In the genomic region with DNA sequence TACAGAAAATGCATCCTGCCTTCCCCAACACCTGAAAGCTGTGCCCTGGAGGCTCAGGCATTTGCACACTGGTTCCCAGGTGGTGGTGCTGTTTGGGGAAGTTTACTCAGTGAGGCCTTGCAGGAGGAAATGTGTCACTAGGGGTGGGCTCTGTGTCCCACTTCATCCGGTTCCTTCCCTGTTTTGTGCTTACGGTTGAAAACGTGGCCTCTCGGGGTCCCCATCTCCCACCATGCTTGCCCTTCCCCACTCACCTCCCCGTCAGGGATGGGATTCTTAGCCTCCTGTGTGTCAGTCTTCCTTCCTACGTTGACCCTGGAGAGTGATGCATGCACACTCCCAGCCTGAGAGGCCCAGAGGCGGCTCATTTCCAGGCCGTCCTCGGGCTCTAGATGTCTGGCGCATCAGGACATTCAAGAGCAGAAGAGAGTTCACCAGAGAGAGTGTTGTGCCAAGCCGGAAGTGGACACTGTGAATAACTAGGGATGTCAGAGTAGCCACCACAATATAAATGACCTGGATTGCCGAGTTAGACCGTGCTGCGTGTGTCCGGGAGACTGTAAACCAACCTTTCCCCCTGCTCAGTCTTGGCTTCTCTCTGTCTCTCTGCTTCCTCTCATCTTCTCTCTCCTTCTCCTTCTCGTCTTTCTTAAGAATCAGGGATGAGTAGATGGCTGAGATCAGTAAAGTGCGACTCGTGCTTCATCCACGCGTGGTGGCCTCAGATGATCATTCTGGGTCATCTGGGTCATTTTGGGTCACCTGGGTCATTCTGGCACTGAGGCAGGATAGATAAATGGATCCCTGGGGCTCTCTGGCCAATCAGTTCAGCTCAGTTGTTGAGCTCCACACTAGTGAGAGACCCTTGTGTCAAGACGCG, we compare ENCODE assay signal across 8 mouse cellular contexts. TPM values are rescaled to one million over a fixed set of nuclear protein-coding genes. Genes with fewer than 3 reads are reported as not detected.
DNase-seq lines count a peak whose midpoint lies in the region; ATAC-seq lines count a peak whose summit lies in the region.

No protein-coding gene starts in this region.

- no peaks in the 10 kb centered on the region for H3K27me3 ChIP-seq in hindbrain, embryonic 12.5 days
- H3K27me3 ChIP-seq in neural tube, embryonic 12.5 days (replicated peaks) = no peaks in the 10 kb centered on the region
- H3K27me3 ChIP-seq in kidney, embryonic 14.5 days (ENCODE audit: control insufficient read depth, insufficient read depth, low read length) = no peaks in the 10 kb centered on the region

- H3K27ac ChIP-seq in hindbrain, embryonic 12.5 days = 0 out of 2 replicates have a peak overlapping the region, but pooled peaks have one; percentile 40
- no peak overlapping the region for H3K27ac ChIP-seq in neural tube, embryonic 12.5 days
- H3K27ac ChIP-seq in kidney, embryonic 14.5 days (ENCODE audit: low read depth, low read length) = no peak overlapping the region

- 0 out of 2 replicates have a peak overlapping the region, but pooled peaks have one; percentile 9 for H3K9ac ChIP-seq in hindbrain, embryonic 12.5 days
- no peak overlapping the region for H3K9ac ChIP-seq in neural tube, embryonic 12.5 days
- no peak overlapping the region for H3K9ac ChIP-seq in kidney, embryonic 14.5 days (ENCODE audit: low read depth, low read length)

- peak overlapping the region; percentile 22 for H3K4me2 ChIP-seq in hindbrain, embryonic 12.5 days (replicated peaks)
- peak overlapping the region; percentile 90 for H3K4me2 ChIP-seq in neural tube, embryonic 12.5 days (replicated peaks)
- no peak overlapping the region; the same call in 1 of the 2 replicates for H3K4me2 ChIP-seq in kidney, embryonic 14.5 days (replicated peaks; ENCODE audit: low read depth, low read length)

- peak; percentile 68 for DNase-seq in heart, adult 18-20 months
- no peak for DNase-seq in heart, adult 8-10 months (ENCODE audit: low spot score)
- DNase-seq in R1 (ENCODE audit: low read depth, low spot score) = peak; percentile 81
- DNase-seq in adrenal gland, postnatal 25 days = no peak
- DNase-seq in T-cell, adult 2 months (ENCODE audit: low spot score) = no peak

- no peak overlapping the region for H3K4me3 ChIP-seq in hindbrain, embryonic 12.5 days
- H3K4me3 ChIP-seq in neural tube, embryonic 12.5 days = no peak overlapping the region
- no peak overlapping the region for H3K4me3 ChIP-seq in kidney, embryonic 14.5 days (ENCODE audit: low read length)

- 67% methylated on average over 22 of the region's 22 CpGs for WGBS in hindbrain, embryonic 12.5 days
- 69% methylated on average over 22 of the region's 22 CpGs for WGBS in neural tube, embryonic 12.5 days
- WGBS in kidney, embryonic 14.5 days = 83% methylated on average over 22 of the region's 22 CpGs

- no peaks in the 10 kb centered on the region for H3K9me3 ChIP-seq in hindbrain, embryonic 12.5 days (replicated peaks)
- H3K9me3 ChIP-seq in neural tube, embryonic 12.5 days = no peaks in the 10 kb centered on the region
- H3K9me3 ChIP-seq in kidney, embryonic 14.5 days (ENCODE audit: control insufficient read depth, low read length) = no peaks in the 10 kb centered on the region

- ATAC-seq in hindbrain, embryonic 12.5 days (ENCODE audit: low FRiP score) = no peak
- ATAC-seq in neural tube, embryonic 12.5 days (ENCODE audit: low FRiP score, low read depth) = no peak
- ATAC-seq in kidney, embryonic 14.5 days (ENCODE audit: low FRiP score, low TSS enrichment) = no peak

- H3K36me3 ChIP-seq in hindbrain, embryonic 12.5 days = no peaks in the 10 kb centered on the region
- H3K36me3 ChIP-seq in neural tube, embryonic 12.5 days = no peaks in the 10 kb centered on the region
- H3K36me3 ChIP-seq in kidney, embryonic 14.5 days (ENCODE audit: control insufficient read depth, insufficient read depth, low read length) = no peaks in the 10 kb centered on the region

- peaks cover 56% of the 10 kb centered on the region for H3K4me1 ChIP-seq in hindbrain, embryonic 12.5 days
- H3K4me1 ChIP-seq in neural tube, embryonic 12.5 days = peaks cover 65% of the 10 kb centered on the region
- peaks cover 38% of the 10 kb centered on the region for H3K4me1 ChIP-seq in kidney, embryonic 14.5 days (ENCODE audit: control insufficient read depth, insufficient read depth, low read length)

RNA-seq across cellular contexts. Expression of a gene that starts 4.0 kb away (rescaled TPM):
- 100 to 1,000 TPM; 294 to 298 TPM for total RNA-seq in heart, adult 18-20 months (2021)
- 100 to 1,000 TPM; 294 to 334 (median 302) TPM for total RNA-seq in heart, adult 8-10 months (2022)
- polyA plus RNA-seq in hindbrain, embryonic 12.5 days (2016; fragmentation: Nextera tagmentation; extraction: Ambion mirVana) = 38.8 and 41.6 TPM in 2 replicates
- polyA plus RNA-seq in neural tube, embryonic 12.5 days (2016; fragmentation: Nextera tagmentation; extraction: Ambion mirVana) = 40.7 and 41.7 TPM in 2 replicates
- total RNA-seq in adrenal gland, postnatal 25 days (2021) = 70.3 and 73.5 TPM in 2 replicates
- polyA plus RNA-seq in kidney, embryonic 14.5 days (2014; fragmentation: Nextera tagmentation; extraction: Ambion mirVana) = 10.8 and 15.4 TPM in 2 replicates

RNA-seq across cellular contexts. Expression of a gene that starts 24.3 kb away (rescaled TPM):
- total RNA-seq in heart, adult 18-20 months (2021) = under 1 TPM; 0.22 to 0.46 TPM
- total RNA-seq in heart, adult 8-10 months (2022) = under 1 TPM; 0.14 to 0.41 (median 0.30) TPM
- 147 and 164 TPM in 2 replicates for polyA plus RNA-seq in hindbrain, embryonic 12.5 days (2016; fragmentation: Nextera tagmentation; extraction: Ambion mirVana)
- 143 and 144 TPM in 2 replicates for polyA plus RNA-seq in neural tube, embryonic 12.5 days (2016; fragmentation: Nextera tagmentation; extraction: Ambion mirVana)
- 1.9 and 3.2 TPM in 2 replicates for total RNA-seq in adrenal gland, postnatal 25 days (2021)
- 124 and 166 TPM in 2 replicates for polyA plus RNA-seq in kidney, embryonic 14.5 days (2014; fragmentation: Nextera tagmentation; extraction: Ambion mirVana)

Comparison
In these comparisons a context has a peak if more than half of its experiments do, and no peak if none do; other contexts are left out.
1. DNase-seq: peak in heart, adult 18-20 months (2 of 2) and R1 (single experiment); none in heart, adult 8-10 months (single experiment), adrenal gland, postnatal 25 days (single experiment) and T-cell, adult 2 months (single experiment).